Mouse (Mus musculus) bone marrow, adult 2 months (tissue): ENCODE data around the gene Stx6.

Experiments used
- CTCF ChIP-seq: fragments of 200-500 bp; IDR thresholded peaks from 2 replicates; pipeline ENCODE4 v1.5.1; 2011; ENCODE audit warnings: low read length, control low read depth; ENCODE audit not compliant: control insufficient read depth, insufficient read depth
- POLR2A ChIP-seq: fragments of 200-500 bp; IDR thresholded peaks from 2 replicates; pipeline ENCODE4 v1.6.1; 2011; ENCODE audit warnings: low read depth, mild to moderate bottlenecking, control low read depth, low read length, borderline replicate concordance; ENCODE audit not compliant: control insufficient read depth

DNA sequence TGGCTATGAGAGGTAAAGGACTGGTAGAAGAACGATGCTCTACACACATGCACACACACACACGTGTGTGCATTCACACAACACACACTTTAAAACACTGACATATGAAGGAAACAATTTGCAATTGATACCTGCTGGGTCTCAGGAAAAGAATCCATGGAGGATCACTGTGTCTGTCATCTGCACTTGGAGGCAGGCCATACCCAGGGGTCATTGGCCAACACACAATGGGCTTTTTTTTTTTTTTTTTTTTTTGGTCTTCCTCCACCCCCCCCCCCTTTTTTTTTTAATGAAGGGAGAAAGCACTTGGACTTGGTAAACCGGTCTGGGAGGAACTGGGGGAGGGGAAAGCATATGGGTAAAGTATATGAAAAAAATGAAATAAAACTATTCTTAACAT lies 49.3 kb downstream of the Stx6 start:
- TF ChIP-seq POLR2A (no peak), CTCF (no peak)
